Mouse (Mus musculus) frontal cortex, postnatal 36 days (tissue): ENCODE measurements around the gene Slc35e3.
"Not testable (repeated sequence)": the region's sequence is repeated elsewhere in the genome, so short reads cannot be mapped to it uniquely, and the experiment has no call there.

Experiments used
- DNase-seq, 2 experiments: peaks; one replicate each; pipeline ENCODE4 v3.0.0; 2022; ENCODE audit warnings: low spot score in 2 of 2

Gene Slc35e3

DNA sequence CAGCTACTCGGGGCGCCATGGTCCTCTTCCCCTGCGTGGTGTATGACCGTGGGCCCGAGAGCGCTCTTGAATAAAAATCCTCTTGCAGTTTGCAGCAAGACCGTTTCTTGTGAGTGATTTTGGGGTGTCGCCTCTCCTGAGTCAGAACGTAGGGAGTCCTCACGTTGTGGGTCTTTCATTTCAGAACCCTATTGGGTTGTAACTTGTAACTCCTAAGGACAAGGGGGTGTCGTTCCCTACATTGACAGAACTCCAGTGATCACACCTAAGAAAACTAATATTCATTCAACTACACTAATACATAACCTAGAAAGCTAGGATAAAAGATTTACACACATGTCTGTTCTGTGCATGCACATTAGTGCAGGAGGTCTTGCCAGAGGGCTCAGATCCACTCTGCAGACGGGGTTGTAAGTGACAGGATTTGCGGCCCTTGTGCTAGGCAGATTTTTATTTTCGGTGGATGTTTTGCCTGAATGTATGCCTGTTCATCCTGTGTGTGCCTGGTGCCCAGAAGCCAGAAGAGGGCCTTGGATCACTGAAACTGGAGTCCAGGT lies 3.7 kb upstream of the Slc35e3 start:
- DNase-seq: no peak

DNA sequence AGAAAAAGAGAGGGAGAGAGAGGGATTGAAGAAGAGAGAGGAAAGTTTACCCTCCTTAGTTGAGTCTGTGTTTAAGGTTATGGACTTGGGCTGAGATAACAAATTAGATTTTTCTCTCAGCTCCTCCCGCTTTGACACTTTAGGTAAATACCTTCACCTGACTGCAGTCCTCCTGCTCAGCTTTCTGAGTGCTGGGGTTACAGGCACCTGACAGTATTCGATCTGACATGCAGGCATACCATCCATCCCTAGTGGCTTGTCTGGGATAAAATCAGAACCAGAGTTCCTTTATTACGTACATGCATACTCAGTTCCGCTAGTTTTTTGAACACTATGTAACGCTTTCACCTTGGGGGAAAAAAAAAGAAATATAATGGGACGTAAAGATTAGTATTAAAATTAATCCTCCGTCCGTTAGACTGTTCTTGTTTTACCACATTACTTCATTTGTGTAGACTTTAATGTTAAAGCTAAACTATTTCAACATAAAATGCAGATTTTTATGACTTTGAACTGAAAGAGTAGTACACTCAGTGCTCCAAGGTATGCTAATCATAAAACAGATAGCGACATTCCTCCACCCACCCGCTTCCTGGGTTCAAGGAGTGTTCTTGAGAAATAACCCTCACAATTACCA lies 3.0 kb upstream of the Slc35e3 start:
- DNase-seq: no peak

DNA sequence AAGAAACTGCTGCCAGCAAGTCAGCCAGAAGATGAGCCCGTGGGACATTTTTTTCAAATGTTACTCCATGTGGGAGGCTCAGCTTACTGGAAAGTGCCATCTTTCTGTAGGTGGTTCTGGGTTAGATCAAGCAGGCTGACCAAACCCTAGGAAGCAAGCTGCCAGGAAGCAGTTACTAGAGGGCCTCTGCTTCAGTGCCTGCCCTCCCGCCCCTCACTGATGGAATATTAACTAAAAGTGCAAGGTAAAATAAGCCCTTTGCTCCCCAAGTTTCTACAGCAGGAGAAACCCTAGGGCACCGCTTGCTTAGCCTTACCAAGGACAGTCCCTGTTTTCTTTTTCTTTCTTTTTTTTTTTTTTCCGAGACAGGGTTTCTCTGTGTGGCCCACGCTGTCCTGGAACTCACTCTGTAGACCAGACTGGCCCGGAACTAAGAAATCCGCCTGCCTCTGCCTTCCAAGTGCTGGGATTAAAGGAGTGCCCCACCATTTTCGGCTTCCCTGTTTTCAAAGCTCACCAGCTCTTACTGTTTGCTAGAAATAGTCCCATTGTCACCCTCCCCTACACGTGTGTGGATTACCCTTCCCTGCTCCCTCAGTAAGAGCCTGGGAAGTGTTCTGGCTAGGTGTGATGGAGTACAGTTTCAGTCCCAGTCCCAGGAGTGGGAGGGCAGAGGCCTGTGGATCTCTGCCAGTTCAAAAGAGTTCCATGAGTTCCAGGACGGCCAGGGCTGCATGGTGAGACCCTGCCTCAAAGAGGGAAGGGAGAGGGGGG lies 2.3 kb upstream of the Slc35e3 start:
- DNase-seq: no peak

DNA sequence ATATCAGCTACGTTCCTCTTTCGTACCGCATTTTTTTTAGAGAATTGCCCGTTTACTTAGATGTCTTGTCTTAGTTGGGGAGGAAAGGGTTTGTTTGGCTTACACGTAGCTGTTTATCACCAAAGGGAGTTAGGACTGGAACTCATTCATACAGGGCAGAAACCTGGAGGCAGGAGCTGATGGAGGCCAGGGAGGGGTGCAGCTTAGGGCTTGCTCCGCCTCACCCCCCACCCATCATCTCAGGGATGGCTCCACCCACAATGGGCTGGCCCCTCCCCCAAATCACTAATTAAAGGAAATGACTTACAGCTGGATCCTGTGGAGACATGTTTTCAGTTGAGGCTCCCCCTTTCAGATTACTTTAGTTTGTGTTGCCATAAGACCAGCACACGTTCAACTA lies 1.5 kb upstream of the Slc35e3 start:
- DNase-seq: no peak

DNA sequence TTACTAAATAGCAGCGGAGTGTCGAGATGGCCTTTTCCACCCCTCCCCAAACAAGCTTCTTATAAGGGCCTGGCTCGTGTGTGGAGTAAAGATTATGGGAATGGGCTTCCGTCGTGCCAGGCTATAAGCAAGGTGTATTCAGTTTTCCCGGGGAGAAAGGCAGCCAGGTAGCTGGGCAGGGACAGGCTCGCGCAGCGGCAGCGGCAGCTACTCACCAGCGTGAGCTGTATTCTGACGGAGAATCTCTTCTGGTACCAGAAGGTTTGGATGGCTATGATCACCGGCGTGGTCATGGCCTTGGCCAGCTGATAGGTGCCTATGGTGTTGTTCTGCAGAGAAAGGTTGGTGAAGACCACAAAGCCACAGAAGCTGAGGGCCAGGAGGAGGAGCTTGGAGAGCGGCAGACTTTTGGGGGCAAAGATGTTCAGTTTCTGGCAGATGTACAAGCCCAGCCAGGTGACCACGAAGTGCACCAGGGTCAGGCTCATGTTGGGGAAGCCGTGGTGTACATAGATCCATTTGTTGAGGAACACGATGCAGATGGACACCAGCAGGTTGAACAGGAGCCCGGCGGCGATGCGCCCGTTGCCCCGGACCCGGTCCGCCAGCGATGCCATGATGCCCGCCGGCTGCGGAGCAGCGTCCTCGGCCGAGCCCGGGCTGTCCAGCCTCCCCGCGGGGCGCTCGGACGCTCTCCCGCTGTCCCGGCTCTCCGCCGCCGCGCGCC lies 432 bp downstream of the Slc35e3 start:
- DNase-seq: peak; percentile 26 to 36

DNA sequence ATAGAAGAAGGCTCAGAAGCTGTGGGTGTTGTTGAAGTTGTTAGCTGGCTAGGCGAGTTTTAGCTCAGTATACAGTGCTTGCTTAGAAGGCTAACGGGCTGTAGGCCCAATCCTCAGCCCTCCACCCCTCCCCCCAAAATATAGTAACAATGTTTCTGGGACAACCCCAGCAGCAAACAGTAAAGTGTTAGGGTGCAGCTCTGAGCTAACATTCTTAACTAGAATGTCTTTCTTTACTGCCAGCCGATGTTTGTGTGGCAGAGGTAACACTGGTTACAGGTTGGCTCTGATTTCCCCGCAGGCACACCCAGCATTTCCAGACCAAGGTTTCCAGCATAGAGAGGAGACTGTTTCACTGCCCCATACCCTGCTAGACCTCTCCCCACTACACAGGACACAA lies 2.2 kb downstream of the Slc35e3 start:
- no peak for DNase-seq

DNA sequence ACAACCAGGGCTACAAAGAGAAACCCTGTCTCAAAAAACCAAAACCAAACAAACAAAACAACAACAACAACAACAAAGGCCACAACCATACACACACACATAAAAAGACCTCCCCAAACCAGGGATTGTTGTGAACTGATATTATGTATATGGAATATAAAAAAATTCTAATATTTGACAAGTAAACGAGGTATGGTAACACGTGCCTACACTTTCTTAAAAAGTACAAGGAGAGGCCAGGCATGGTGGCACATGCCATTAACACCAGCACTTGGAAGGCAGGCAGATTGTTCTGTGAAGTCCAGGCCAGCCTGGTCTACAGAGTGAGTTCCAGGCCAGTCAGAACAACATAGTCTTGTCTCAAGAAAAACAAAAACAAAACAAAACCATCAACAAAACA lies 3.0 kb downstream of the Slc35e3 start:
- no peak for DNase-seq

DNA sequence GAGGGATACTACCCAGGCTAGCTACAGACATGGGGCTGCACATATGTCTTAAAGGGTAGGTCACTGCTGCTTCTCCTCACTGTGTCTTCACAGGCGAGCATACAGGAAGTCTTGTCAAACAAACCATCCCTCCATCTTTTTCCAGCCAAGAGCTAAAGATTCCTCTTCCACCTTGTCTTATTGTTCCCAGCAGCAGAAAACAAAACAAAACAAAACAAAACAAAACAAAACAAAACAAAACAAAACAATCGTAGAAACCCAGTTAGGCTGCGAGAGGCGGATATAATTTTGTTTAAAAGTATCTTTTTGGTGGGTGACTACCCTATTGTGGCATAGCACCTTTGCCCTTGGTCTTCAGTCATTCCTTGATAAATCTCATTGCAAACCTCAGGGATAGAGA lies 3.5 kb downstream of the Slc35e3 start:
- no peak for DNase-seq

DNA sequence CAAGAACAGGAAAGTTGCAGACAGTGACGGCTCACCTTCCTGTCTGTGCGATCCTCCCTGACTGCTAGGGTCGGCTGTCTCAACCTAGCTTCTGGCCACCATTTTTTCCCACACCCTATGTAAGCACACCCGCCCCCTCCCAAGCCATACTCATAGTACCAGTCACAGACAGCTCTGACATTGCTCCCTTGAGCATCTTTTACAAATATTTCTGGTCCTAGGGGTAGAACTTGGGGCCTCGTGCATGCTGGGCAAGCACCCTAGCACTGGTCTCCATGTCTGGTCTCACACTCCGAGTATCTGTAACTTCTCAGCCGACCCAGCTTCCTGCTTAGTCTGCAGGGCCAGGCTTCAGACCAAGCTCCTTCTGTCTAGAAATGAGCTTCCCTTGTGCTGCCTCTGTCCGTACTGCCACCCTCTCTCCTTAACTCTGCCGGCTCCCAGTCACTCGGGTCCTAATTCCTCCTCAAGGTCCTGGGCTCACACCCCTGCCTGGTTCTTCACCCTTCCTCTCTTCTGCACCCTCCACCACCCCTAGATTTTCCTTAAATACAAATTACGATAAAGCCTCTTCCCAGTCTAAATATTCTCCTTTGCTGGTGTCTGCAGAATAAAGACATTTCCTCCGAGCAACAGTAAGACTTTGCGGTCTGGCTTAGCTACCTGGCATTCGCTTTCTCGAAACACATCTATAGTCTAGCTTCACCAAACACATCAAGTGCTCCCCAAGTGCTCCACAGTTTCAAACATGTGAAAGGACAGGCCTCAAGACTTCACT lies 4.3 kb downstream of the Slc35e3 start:
- DNase-seq: no peak

DNA sequence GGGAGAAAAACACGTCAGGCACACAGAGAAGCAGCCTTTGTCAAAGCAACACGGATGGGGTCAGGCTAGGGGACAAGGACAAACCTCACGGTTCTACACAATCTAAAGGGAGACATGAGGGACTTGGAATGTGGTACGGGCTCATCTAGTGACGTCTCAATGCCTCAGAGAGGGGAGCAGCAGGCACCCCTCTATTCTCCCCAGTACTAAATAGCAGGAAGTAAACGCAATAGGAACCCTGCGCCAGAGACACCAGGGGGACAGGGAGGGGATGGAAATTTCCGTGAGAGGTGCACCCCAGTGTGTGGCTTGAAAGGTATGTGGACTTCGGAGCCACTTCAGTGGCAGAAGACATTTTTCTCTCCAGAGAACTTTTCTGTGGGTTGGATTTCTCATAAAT lies 5.2 kb downstream of the Slc35e3 start:
- DNase-seq: no peak

DNA sequence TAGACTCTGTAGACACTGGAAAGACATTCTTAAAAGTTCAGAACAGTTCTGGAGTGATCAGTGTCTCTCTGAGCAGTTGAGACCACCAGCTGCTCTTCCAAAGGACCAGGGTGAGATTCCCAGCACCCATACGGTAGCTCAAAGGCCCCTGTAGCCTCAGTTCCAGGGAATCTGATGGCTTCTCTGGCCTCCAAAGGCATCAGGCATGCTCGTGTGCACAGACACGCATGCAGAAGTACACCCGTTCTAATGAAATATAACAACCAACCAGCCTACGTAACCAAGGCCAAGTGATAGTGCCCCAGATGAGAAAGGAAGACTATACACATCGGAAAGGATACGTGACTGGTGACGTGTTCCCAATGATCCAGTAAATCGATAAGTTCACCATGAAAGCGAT lies 6.0 kb downstream of the Slc35e3 start:
- DNase-seq: no peak

DNA sequence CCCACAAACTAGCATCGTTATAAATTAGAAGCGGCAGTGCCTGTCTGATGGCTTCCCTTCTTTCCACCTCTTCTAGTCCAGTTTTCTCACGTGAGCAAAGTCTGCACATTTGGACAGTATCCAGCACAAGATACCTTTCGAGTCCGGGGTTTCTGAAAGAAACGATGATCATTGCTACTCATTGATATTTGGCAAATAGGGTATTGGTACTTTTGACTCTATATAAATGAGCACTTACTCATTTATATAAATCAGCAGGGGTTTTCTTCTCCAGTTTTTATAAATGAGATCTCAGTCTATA lies 6.6 kb downstream of the Slc35e3 start:
- no peak for DNase-seq

DNA sequence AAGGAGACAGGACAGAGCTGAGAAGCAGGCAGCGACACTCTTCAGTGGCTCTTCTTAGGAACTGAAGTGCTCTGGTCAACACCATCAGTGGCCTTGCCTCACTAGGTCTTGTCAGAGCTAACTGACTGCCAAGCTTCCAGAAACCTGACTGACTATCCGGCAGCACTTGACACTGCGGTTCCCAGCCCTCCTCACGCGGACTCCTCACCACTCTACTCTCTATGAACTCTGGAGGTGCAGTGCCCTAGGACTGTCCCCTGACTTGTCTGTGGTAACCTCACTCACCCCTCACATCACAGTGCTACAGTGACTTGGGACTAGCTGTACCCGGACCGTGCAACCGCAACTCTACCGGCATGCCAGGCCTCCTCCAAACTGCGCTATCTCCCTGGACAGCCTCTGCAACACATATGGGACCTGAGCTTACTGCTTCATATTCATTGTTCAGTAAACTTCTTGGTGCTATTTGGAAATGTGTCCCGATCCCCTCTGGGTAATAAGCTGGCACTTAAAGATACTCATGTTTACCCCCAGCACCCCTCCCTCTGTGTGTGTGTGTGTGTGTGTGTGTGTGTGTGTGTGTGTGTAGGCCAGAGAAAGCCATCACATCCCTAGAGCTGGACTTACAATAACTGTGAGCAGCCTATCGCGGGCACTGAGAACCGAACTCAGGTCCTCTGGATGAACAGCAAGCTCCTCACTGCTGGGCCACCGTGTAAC lies 7.1 kb downstream of the Slc35e3 start:
- no peak for DNase-seq

DNA sequence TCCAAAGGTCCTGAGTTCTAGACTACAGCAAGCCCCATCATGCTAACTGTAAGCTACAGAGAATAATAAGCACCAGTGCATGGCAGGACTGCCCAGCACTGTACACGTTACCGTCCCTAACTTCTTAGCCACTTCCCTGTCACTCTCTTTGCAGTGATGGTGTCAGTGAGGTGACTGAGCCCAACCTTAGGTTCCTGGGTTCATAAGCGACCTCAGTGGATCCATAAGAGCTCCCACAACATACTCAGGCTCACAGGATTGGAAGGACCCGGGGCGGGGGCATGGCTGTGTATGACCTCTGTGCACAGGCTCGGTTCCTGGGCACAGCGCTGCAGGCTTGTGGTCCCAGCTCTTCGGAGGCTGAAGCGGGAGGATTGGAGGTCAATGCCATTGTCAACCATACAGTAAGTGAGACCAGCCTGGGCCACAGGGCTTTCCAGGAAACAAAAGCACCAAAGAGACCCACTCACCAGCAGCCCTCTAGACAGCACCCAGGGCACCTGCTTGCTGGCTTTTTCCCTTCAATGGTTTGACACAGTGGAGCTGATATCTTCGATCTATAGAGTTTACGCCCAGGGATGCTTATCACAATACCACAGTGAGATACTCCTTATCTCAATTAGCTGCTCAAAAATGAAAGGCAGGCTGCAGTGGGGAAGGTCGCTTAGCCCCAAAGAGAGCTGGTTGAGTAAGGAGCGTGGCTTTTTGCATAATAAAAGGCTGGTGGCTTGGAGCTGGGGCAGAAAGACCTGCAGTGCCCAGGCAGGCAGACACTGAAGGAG lies 7.8 kb downstream of the Slc35e3 start:
- no peak for DNase-seq

DNA sequence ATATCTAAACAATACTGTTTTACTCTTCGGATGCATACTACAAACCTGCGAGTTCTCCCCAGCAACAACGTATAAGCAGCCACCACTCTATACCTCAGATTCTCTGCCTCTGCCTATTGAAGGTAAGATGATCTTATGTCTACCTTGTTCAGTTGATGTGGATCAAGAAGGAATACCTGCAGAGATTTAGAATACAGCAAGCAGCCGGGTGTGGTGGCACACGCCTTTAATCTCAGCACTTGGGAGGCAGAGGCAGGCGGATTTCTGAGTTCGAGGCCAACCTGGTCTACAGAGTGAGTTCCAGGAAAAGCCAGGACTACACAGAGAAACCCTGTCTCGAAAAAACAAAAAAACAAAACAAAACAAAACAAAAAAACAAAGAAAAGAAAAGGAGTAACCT lies 8.7 kb downstream of the Slc35e3 start:
- not testable (repeated sequence) for DNase-seq

DNA sequence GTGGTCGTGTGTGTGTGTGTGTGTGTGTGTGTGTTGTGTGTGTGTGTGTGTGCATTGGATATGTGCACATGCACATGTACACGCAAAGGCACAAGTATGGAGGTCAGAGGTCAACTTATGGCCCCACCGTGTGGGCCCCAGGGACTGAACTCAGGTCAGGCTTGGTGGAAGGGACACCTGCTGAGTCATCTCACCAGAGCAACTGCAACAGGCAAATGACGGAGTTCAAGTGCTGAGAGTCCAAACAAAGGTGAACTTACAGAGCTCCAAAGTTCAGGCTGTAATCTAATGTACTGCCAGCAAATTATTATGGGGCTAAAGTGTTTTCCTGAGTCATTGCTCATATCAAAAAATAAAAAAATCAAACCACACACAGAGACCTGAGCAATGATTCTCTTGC lies 9.1 kb downstream of the Slc35e3 start:
- DNase-seq: no peak

DNA sequence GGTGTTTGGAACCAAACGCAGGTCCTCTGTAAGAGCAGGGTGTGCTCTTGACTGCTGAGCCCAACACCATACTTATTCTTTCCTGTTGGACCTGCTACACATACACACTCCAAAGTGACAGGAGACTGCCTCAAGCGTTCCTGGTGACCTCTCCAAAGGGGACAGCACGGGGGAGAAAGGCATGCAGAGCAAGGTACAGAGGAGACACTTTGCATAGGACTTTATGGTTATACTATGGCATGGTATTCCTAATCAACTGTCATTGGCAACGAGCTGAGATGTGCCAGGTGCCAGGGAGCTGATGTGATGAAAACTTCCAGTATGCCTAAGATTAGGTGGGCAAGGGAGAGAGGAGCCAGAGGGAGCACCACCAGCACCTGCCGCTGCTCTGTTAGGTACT lies 9.6 kb downstream of the Slc35e3 start:
- no peak for DNase-seq

DNA sequence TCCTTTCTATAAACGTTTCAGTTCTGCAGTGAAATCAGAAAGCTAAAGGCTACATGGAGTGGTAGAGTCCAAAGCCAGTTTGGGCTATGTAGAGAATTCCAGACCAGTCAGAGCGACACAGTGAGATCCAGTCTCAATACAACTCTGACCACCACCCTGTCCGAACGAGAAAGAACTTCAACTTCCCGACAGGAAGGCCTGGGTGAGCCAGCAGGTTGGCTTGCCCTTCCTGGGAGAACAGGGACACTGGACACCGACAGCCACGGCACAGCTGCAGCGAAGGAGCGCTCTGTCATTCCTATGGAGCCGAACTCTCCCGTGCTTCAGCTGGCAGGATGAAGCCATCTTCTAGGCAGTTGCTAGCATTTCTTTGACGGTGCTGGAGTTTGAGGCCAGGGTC lies 10.8 kb downstream of the Slc35e3 start:
- DNase-seq: not testable (repeated sequence)

DNA sequence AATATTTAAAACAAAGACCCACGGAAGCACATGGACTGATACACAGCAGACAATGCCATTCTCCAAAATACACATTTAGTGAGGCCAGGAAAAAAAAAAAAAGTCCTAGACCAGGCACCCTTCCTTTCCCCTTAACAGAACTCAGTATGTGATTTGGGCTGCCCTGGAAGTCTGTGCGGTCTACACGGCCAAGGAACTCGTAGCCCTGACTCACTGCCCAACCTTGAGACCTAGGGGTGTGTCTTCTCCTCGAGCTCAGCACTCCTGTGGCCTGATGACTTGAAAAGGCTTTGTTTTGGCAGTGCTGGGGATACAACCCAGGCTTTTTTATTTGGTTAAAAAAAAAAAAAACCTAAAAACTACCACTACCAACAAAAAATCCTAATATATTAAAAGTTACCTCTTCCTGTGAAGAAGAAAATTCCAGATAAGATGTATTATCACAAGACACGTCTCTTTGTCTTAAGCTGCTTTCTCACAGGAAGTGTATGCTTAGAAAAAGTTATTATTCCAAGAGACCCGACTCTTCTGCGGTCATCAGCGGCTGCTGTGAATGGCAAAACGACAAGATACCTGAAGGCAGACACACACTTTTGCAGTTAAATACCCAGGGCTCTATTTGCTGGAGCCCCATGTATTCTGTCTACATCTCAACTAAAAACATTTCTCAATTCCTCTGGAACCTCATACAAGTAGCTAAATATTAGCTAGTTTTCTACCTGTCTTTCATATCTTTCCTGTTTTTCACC lies 11.9 kb downstream of the Slc35e3 start:
- DNase-seq: not testable (repeated sequence)

DNA sequence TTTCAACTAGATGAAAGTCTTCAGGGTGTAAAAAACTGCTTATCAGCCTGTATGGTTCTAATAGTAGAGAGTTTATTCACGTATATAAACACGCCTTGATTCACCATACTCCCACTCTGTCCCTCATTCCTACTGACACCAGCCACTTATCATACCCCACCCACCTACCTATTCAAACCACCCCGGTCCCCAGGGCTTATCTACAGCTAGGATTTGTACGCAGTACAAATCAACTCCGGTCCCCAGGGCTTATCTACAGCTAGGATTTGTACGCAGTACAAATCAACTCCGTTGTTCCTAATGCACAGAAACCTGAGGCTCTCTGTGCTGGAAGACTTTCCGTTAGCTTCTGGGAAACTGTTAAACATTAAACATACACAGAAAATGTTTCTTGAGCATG lies 12.5 kb downstream of the Slc35e3 start:
- DNase-seq: not testable (repeated sequence)
